Mouse (Mus musculus) liver, embryonic 16.5 days (tissue): ENCODE measurements at regions not wholly inside any gene's neighbourhood (a gene's known extent, or its start where the extent isn't known, plus 50 kb on each side); places are given as distances from the start of the nearest gene placed in this dataset.

Experiments used
- ATAC-seq: fragments of 200-750 bp; cut with Nextera tagmentation; 2 replicates; pipeline ENCODE4 v1.8.0; 2017; ENCODE audit warnings: low read depth, mild to moderate bottlenecking, moderate number of reproducible peaks, moderate library complexity
- H3K27ac ChIP-seq: fragments of 300-500 bp; sonication (generic); 2 replicates; pipeline ENCODE4 v1.5.1; 2014; ENCODE audit warnings: mild to moderate bottlenecking, low read length
- H3K27me3 ChIP-seq: fragments of 300-500 bp; sonication (generic); 2 replicates; pipeline ENCODE4 v1.6.1; 2014; ENCODE audit warnings: low read depth, low read length, mixed read lengths; ENCODE audit not compliant: control insufficient read depth, insufficient read depth
- H3K36me3 ChIP-seq: fragments of 300-500 bp; sonication (generic); 2 replicates; pipeline ENCODE4 v1.6.1; 2014; ENCODE audit warnings: mild to moderate bottlenecking; ENCODE audit not compliant: control insufficient read depth, insufficient read depth
- H3K4me1 ChIP-seq: fragments of 300-500 bp; sonication (generic); 2 replicates; pipeline ENCODE4 v1.6.1; 2014; ENCODE audit warnings: low read depth, low read length, mixed read lengths; ENCODE audit not compliant: control insufficient read depth
- H3K4me2 ChIP-seq: fragments of 300-500 bp; sonication (generic); 2 replicates; pipeline ENCODE4 v1.6.1; 2014; ENCODE audit warnings: low read depth, low read length, mixed read lengths
- H3K4me3 ChIP-seq: fragments of 300-500 bp; sonication (generic); 2 replicates; pipeline ENCODE4 v1.5.1; 2014; ENCODE audit warnings: low read depth, mild to moderate bottlenecking, low read length
- H3K9ac ChIP-seq: fragments of 300-500 bp; sonication (generic); 2 replicates; pipeline ENCODE4 v1.6.1; 2014; ENCODE audit warnings: low read depth, low read length
- H3K9me3 ChIP-seq: fragments of 300-500 bp; sonication (generic); replicated peaks from 2 replicates; pipeline ENCODE4 v1.6.1; 2016; ENCODE audit warnings: low read length; ENCODE audit not compliant: control insufficient read depth
- WGBS: fragments of 180-500 bp; shearing (Covaris S2); extraction: QIAGEN DNeasy Blood & Tissue Kit; methylation state at CpG from one replicate; pipeline ENCODE4 v1.1.7; 2014; ENCODE audit not compliant: insufficient replicate concordance; 5-methylcytosine and 5-hydroxymethylcytosine counted together

- Histone ChIP-seq H3K27me3 (no peaks in the 10 kb centered on the region), H3K9ac (no peak overlapping the region), H3K27ac (no peak overlapping the region), H3K36me3 (no peaks in the 10 kb centered on the region), H3K9me3 (no peaks in the 10 kb centered on the region), H3K4me1 (no peaks in the 10 kb centered on the region), H3K4me3 (no peak overlapping the region), H3K4me2 (no peak overlapping the region)
- ATAC-seq = no peak
- 54% methylated on average over 8 of the region's 8 CpGs for WGBS
These were observed 357.8 kb upstream of the Mmadhc start for GRCm38 (mm10) chr2:50654221-50654952.

- Histone ChIP-seq H3K4me2 (no peak overlapping the region), H3K4me3 (no peak overlapping the region), H3K36me3 (no peaks in the 10 kb centered on the region), H3K9ac (no peak overlapping the region), H3K27me3 (no peaks in the 10 kb centered on the region), H3K27ac (no peak overlapping the region), H3K4me1 (no peaks in the 10 kb centered on the region), H3K9me3 (no peaks in the 10 kb centered on the region)
- WGBS = 71% methylated on average over 3 of the region's 3 CpGs
- ATAC-seq = no peak
These were observed 356.6 kb upstream of the Mmadhc start for GRCm38 (mm10) chr2:50653121-50653615.

GRCm38 (mm10) chr2:50649656-50650055 lies 353.1 kb upstream of the Mmadhc start:
- 59% methylated on average over 3 of the region's 3 CpGs for WGBS
- Histone ChIP-seq H3K36me3 (no peaks in the 10 kb centered on the region), H3K4me1 (no peaks in the 10 kb centered on the region), H3K4me2 (no peak overlapping the region), H3K9ac (no peak overlapping the region), H3K27me3 (no peaks in the 10 kb centered on the region), H3K27ac (no peak overlapping the region), H3K9me3 (no peaks in the 10 kb centered on the region), H3K4me3 (no peak overlapping the region)
- no peak for ATAC-seq

DNA sequence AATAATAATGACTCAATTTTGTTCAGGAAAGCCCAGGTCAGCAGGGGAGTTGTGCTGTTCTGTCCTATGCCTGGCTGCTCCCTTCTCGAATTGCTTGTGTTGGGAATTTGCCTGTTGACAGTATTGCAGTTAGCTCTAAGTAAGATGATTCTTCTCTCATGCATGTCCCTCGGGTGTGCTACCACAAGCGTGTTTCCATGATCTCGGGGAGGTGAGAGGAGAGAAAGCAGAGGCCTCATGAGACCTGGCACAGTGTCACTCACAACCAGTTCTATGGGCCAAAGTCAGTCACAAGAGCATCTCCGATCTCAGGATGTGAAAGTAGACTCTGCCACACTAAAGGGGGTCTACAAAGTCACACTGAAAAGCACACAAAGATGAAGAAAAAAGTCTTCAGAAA lies 346.6 kb upstream of the Mmadhc start:
- no peak for ATAC-seq

DNA sequence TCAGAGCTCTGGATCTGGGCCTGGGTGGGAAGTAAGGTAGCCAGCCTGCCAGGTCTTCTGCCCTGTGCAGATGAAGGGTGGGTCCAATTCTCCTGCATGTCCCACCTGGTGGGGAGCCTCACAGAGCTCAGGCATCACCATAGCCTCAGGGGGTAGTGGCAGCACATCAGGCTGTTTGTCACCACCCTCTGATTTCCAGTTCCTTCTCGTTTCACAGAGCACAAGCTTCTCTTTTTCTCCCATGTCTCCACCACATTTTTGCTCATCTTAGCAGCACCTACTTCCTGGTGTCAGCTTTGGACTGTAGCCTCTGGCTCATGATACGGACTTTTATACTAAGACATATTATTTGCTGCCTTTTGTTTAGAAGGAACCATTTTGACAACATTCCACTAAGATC lies 345.6 kb upstream of the Mmadhc start:
- WGBS = 35% methylated on average over 2 of the region's 2 CpGs
- no peak for ATAC-seq
- H3K9ac ChIP-seq = no peak overlapping the region
- H3K4me1 ChIP-seq = no peaks in the 10 kb centered on the region
- no peak overlapping the region for H3K27ac ChIP-seq
- no peak overlapping the region for H3K4me2 ChIP-seq
- H3K9me3 ChIP-seq = no peaks in the 10 kb centered on the region
- H3K27me3 ChIP-seq = no peaks in the 10 kb centered on the region
- H3K4me3 ChIP-seq = no peak overlapping the region
- H3K36me3 ChIP-seq = no peaks in the 10 kb centered on the region

More for the DNA sequence above, 346.6 kb upstream of the Mmadhc start:
- H3K9ac ChIP-seq = no peak overlapping the region
- H3K4me1 ChIP-seq = no peaks in the 10 kb centered on the region
- H3K9me3 ChIP-seq = no peaks in the 10 kb centered on the region
- WGBS = 54% methylated on average over 5 of the region's 5 CpGs
- no peaks in the 10 kb centered on the region for H3K27me3 ChIP-seq
- H3K36me3 ChIP-seq = no peaks in the 10 kb centered on the region
- H3K27ac ChIP-seq = no peak overlapping the region
- no peak overlapping the region for H3K4me2 ChIP-seq
- H3K4me3 ChIP-seq = no peak overlapping the region

- Histone ChIP-seq H3K9me3 (no peaks in the 10 kb centered on the region), H3K36me3 (no peaks in the 10 kb centered on the region), H3K4me3 (no peak overlapping the region), H3K4me2 (no peak overlapping the region), H3K27me3 (no peaks in the 10 kb centered on the region), H3K4me1 (no peaks in the 10 kb centered on the region), H3K9ac (no peak overlapping the region), H3K27ac (no peak overlapping the region)
- no peak for ATAC-seq
- WGBS = 54% methylated on average over 2 of the region's 2 CpGs
These were observed 339.3 kb upstream of the Mmadhc start for GRCm38 (mm10) chr2:50635896-50636295.

- Histone ChIP-seq H3K4me2 (no peak overlapping the region), H3K27me3 (no peaks in the 10 kb centered on the region), H3K4me1 (no peaks in the 10 kb centered on the region), H3K4me3 (no peak overlapping the region), H3K9me3 (no peaks in the 10 kb centered on the region), H3K36me3 (no peaks in the 10 kb centered on the region), H3K9ac (no peak overlapping the region), H3K27ac (no peak overlapping the region)
- no peak for ATAC-seq
These were observed 335.2 kb upstream of the Mmadhc start for GRCm38 (mm10) chr2:50631786-50632185.

GRCm38 (mm10) chr2:50627501-50627900 lies 330.9 kb upstream of the Mmadhc start:
- Histone ChIP-seq H3K27ac (no peak overlapping the region), H3K9ac (no peak overlapping the region), H3K36me3 (no peaks in the 10 kb centered on the region), H3K9me3 (no peaks in the 10 kb centered on the region), H3K4me2 (no peak overlapping the region), H3K27me3 (no peaks in the 10 kb centered on the region), H3K4me1 (no peaks in the 10 kb centered on the region), H3K4me3 (no peak overlapping the region)
- 25% methylated on average over 2 of the region's 2 CpGs for WGBS
- peak; percentile 35; the same call in 1 of the 2 replicates for ATAC-seq

GRCm38 (mm10) chr2:50625233-50625749 lies 328.7 kb upstream of the Mmadhc start:
- H3K27me3 ChIP-seq = no peaks in the 10 kb centered on the region
- no peak for ATAC-seq
- H3K4me1 ChIP-seq = no peaks in the 10 kb centered on the region
- no peaks in the 10 kb centered on the region for H3K9me3 ChIP-seq
- no peak overlapping the region for H3K9ac ChIP-seq
- H3K4me2 ChIP-seq = no peak overlapping the region
- no peak overlapping the region for H3K4me3 ChIP-seq
- 58% methylated on average over 5 of the region's 5 CpGs for WGBS
- H3K36me3 ChIP-seq = no peaks in the 10 kb centered on the region
- H3K27ac ChIP-seq = no peak overlapping the region
